Mouse (Mus musculus) megakaryocyte-erythroid progenitor cell, adult 5-6 weeks (primary cell): ENCODE measurements at regions not wholly inside any gene's neighbourhood (a gene's known extent, or its start where the extent isn't known, plus 50 kb on each side); places are given as distances from the start of the nearest gene placed in this dataset.

Experiments
- ATAC-seq: replicated peaks from 2 replicates; pipeline ENCODE4 v1.8.0; 2016; ENCODE audit warnings: mild to moderate bottlenecking, inconsistent platforms; ENCODE audit not compliant: severe bottlenecking, poor library complexity, low FRiP score, low TSS enrichment

DNA sequence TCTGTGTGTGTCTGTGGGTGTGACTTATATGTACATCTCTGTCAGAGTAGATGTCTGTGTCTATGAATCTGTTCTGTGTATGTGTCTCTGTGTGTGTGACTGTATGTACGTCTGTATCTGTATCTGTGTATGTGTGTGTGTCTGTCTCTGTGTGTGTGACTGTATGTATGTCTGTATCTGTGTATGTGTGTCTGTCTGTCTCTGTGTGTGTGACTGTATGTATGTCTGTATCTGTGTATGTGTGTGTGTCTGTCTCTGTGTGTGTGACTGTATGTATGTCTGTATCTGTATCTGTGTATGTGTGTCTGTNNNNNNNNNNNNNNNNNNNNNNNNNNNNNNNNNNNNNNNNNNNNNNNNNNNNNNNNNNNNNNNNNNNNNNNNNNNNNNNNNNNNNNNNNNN lies 88.3 kb downstream of the Sspn start:
- ATAC-seq, result peak; percentile 78
